Mouse (Mus musculus) intestine, embryonic 14.5 days (tissue): ENCODE measurements around the gene Macrod2. TPM values are rescaled to one million over a fixed set of nuclear protein-coding genes. Genes with fewer than 3 reads are reported as not detected.

Source experiments
- ATAC-seq: fragments of 200-750 bp; cut with Nextera tagmentation; replicated peaks from 2 replicates; pipeline ENCODE4 v1.8.0; 2017; ENCODE audit warnings: low read depth, moderate number of reproducible peaks, moderate TSS enrichment, moderate library complexity; ENCODE audit not compliant: low FRiP score, low TSS enrichment
- DNase-seq: peaks from one replicate; pipeline ENCODE4 v3.0.0-alpha.2; 2018; ENCODE audit warnings: low spot score
- H3K27ac ChIP-seq: fragments of 300-500 bp; sonication (generic); 2 replicates; pipeline ENCODE4 v1.5.1; 2014; ENCODE audit warnings: low read depth, mild to moderate bottlenecking, control low read depth
- H3K27me3 ChIP-seq: fragments of 300-500 bp; sonication (generic); replicated peaks from 2 replicates; pipeline ENCODE4 v1.6.1; 2014; ENCODE audit warnings: low read length, control low read depth; ENCODE audit not compliant: control insufficient read depth, insufficient read depth
- H3K36me3 ChIP-seq: fragments of 300-500 bp; sonication (generic); 2 replicates; pipeline ENCODE4 v1.6.1; 2014; ENCODE audit warnings: low read length, control low read depth; ENCODE audit not compliant: control insufficient read depth, insufficient read depth
- H3K4me1 ChIP-seq: fragments of 300-500 bp; sonication (generic); replicated peaks from 2 replicates; pipeline ENCODE4 v1.6.1; 2014; ENCODE audit warnings: low read length, control low read depth, mixed read lengths; ENCODE audit not compliant: control insufficient read depth, insufficient read depth
- H3K4me2 ChIP-seq: fragments of 300-500 bp; sonication (generic); 2 replicates; pipeline ENCODE4 v1.6.1; 2014; ENCODE audit warnings: low read length
- H3K4me3 ChIP-seq: fragments of 300-500 bp; sonication (generic); 2 replicates; pipeline ENCODE4 v1.5.1; 2014; ENCODE audit warnings: low read depth, low read length, control low read depth, mixed read lengths
- H3K9ac ChIP-seq: fragments of 300-500 bp; sonication (generic); 2 replicates; pipeline ENCODE4 v1.6.1; 2014; ENCODE audit warnings: mild to moderate bottlenecking, low read length
- H3K9me3 ChIP-seq: fragments of 300-500 bp; sonication (generic); 2 replicates; pipeline ENCODE4 v1.6.1; 2016; ENCODE audit warnings: low read length, control low read depth; ENCODE audit not compliant: control insufficient read depth
- WGBS: fragments of 180-500 bp; shearing (Covaris S2); extraction: QIAGEN DNeasy Blood & Tissue Kit; methylation state at CpG from one replicate; pipeline ENCODE4 v1.1.7; 2014; 5-methylcytosine and 5-hydroxymethylcytosine counted together
- polyA plus RNA-seq: library from polyadenylated mRNA; unstranded; fragments of >200 nt; fragmentation: Nextera tagmentation; extraction: Ambion mirVana; gene quantifications from 2 replicates; pipeline ENCODE4 v1.2.1, GENCODE M21; 2014

The Macrod2 gene
- polyA plus RNA-seq, 1 experiment from 2014 or later: 30.6 TPM

- Histone ChIP-seq H3K4me2 (no peak overlapping the region), H3K4me3 (no peak overlapping the region), H3K9ac (no peak overlapping the region), H3K36me3 (no peaks in the 10 kb centered on the region), H3K9me3 (no peaks in the 10 kb centered on the region), H3K27me3 (no peaks in the 10 kb centered on the region), H3K27ac (no peak overlapping the region), H3K4me1 (no peaks in the 10 kb centered on the region)
- 71% methylated on average over 7 of the region's 7 CpGs for WGBS
- no peak for ATAC-seq
- no peak for DNase-seq
These were observed 518.7 kb downstream of the Macrod2 start for GRCm38 (mm10) chr2:140913679-140914412.

- H3K4me2 ChIP-seq: no peak overlapping the region
- H3K4me1 ChIP-seq: no peaks in the 10 kb centered on the region
- no peak overlapping the region for H3K4me3 ChIP-seq
- H3K9me3 ChIP-seq: no peaks in the 10 kb centered on the region
- H3K27me3 ChIP-seq: no peaks in the 10 kb centered on the region
- no peak overlapping the region for H3K27ac ChIP-seq
- ATAC-seq (no peak), DNase-seq (no peak)
- no peak overlapping the region for H3K9ac ChIP-seq
- H3K36me3 ChIP-seq: no peaks in the 10 kb centered on the region
These were observed 531.8 kb downstream of the Macrod2 start for GRCm38 (mm10) chr2:140926922-140927321.

GRCm38 (mm10) chr2:140934483-140934882, 539.4 kb downstream of the Macrod2 start:
- ATAC-seq: no peak
- no peaks in the 10 kb centered on the region for H3K4me1 ChIP-seq
- H3K4me3 ChIP-seq: no peak overlapping the region
- no peaks in the 10 kb centered on the region for H3K27me3 ChIP-seq
- DNase-seq: no peak
- no peaks in the 10 kb centered on the region for H3K9me3 ChIP-seq
- no peak overlapping the region for H3K4me2 ChIP-seq
- 71% methylated on average over 1 of the region's 1 CpGs for WGBS
- H3K27ac ChIP-seq: no peak overlapping the region
- H3K36me3 ChIP-seq: no peaks in the 10 kb centered on the region
- H3K9ac ChIP-seq: no peak overlapping the region

- no peaks in the 10 kb centered on the region for H3K9me3 ChIP-seq
- H3K4me3 ChIP-seq: no peak overlapping the region
- H3K9ac ChIP-seq: no peak overlapping the region
- no peak overlapping the region for H3K4me2 ChIP-seq
- no peak for DNase-seq
- H3K4me1 ChIP-seq: no peaks in the 10 kb centered on the region
- WGBS: 95% methylated on average over 3 of the region's 3 CpGs
- H3K27me3 ChIP-seq: no peaks in the 10 kb centered on the region
- no peak for ATAC-seq
- no peak overlapping the region for H3K27ac ChIP-seq
- H3K36me3 ChIP-seq: no peaks in the 10 kb centered on the region
These were observed 554.4 kb downstream of the Macrod2 start for GRCm38 (mm10) chr2:140949461-140949860.

GRCm38 (mm10) chr2:140959246-140959645, 564.1 kb downstream of the Macrod2 start:
- Histone ChIP-seq H3K9me3 (no peaks in the 10 kb centered on the region), H3K27me3 (no peaks in the 10 kb centered on the region), H3K4me2 (no peak overlapping the region), H3K4me3 (no peak overlapping the region), H3K9ac (no peak overlapping the region), H3K4me1 (no peaks in the 10 kb centered on the region), H3K27ac (no peak overlapping the region), H3K36me3 (no peaks in the 10 kb centered on the region)
- no peak for DNase-seq
- 70% methylated on average over 2 of the region's 2 CpGs for WGBS
- ATAC-seq: no peak

- ATAC-seq (no peak), DNase-seq (no peak)
- H3K4me1 ChIP-seq: no peaks in the 10 kb centered on the region
- no peaks in the 10 kb centered on the region for H3K36me3 ChIP-seq
- H3K4me3 ChIP-seq: no peak overlapping the region
- no peaks in the 10 kb centered on the region for H3K27me3 ChIP-seq
- no peaks in the 10 kb centered on the region for H3K9me3 ChIP-seq
- no peak overlapping the region for H3K4me2 ChIP-seq
- whole genome bisulfite sequencing: 76% methylated on average over 2 of the region's 2 CpGs
- H3K27ac ChIP-seq: no peak overlapping the region
- no peak overlapping the region for H3K9ac ChIP-seq
These were observed 575.1 kb downstream of the Macrod2 start for GRCm38 (mm10) chr2:140970181-140970580.

- DNase-seq (no peak), ATAC-seq (no peak)
- H3K4me1 ChIP-seq: no peaks in the 10 kb centered on the region
- no peak overlapping the region for H3K9ac ChIP-seq
- no peaks in the 10 kb centered on the region for H3K27me3 ChIP-seq
- no peak overlapping the region for H3K4me2 ChIP-seq
- H3K9me3 ChIP-seq: no peaks in the 10 kb centered on the region
- H3K27ac ChIP-seq: no peak overlapping the region
- H3K4me3 ChIP-seq: no peak overlapping the region
- no peaks in the 10 kb centered on the region for H3K36me3 ChIP-seq
- WGBS: 58% methylated on average over 5 of the region's 5 CpGs
These were observed 576.7 kb downstream of the Macrod2 start for GRCm38 (mm10) chr2:140971845-140972244.

- 76% methylated on average over 3 of the region's 3 CpGs for WGBS
- H3K27ac ChIP-seq: no peak overlapping the region
- H3K9me3 ChIP-seq: no peaks in the 10 kb centered on the region
- H3K36me3 ChIP-seq: no peaks in the 10 kb centered on the region
- no peak overlapping the region for H3K4me2 ChIP-seq
- no peaks in the 10 kb centered on the region for H3K4me1 ChIP-seq
- no peak overlapping the region for H3K9ac ChIP-seq
- ATAC-seq (peak; percentile 85), DNase-seq (no peak)
- no peak overlapping the region for H3K4me3 ChIP-seq
- no peaks in the 10 kb centered on the region for H3K27me3 ChIP-seq
These were observed 590.7 kb downstream of the Macrod2 start for GRCm38 (mm10) chr2:140985670-140986372.

- H3K4me1 ChIP-seq: no peaks in the 10 kb centered on the region
- no peak for DNase-seq
- H3K4me3 ChIP-seq: no peak overlapping the region
- H3K36me3 ChIP-seq: no peaks in the 10 kb centered on the region
- no peak overlapping the region for H3K27ac ChIP-seq
- no peak for ATAC-seq
- H3K9me3 ChIP-seq: no peaks in the 10 kb centered on the region
- no peak overlapping the region for H3K9ac ChIP-seq
- H3K27me3 ChIP-seq: no peaks in the 10 kb centered on the region
- WGBS: 72% methylated on average over 5 of the region's 5 CpGs
- H3K4me2 ChIP-seq: no peak overlapping the region
These were observed 608.7 kb downstream of the Macrod2 start for GRCm38 (mm10) chr2:141003846-141004245.
